Mouse (Mus musculus) left cerebral cortex, postnatal 36 days (tissue): ENCODE data around the gene Pold1. TPM values are rescaled to one million over a fixed set of nuclear protein-coding genes. Genes with fewer than 3 reads are reported as not detected.

Experiments
- DNase-seq, 2 experiments: peaks; one replicate each; pipeline ENCODE4 v3.0.0; 2021 to 2022; ENCODE audit warnings: low spot score in 2 of 2, mixed read lengths in 1 of 2
- intact Hi-C: fragments of 180-260 bp; cut with DNase I; formaldehyde crosslinking; loops from one replicate; pipeline ENCODE4 v1.15.1; 2025
- total RNA-seq, 2 experiments: library from RNA; stranded (reverse); gene quantifications; 2 replicates each; pipeline ENCODE4 v1.2.3; 2021

Gene Pold1
- total RNA-seq, 2 experiments from 2014 or later: 7.5 to 7.6 TPM

GRCm38 (mm10) chr7:44551301-44551700 lies 2.7 kb upstream of the Pold1 start:
- intact Hi-C loops: loop anchor here (2.0 kb wide), 1 partner anchor 50 kb away; no protein-coding TSS in a partner anchor
- DNase-seq: no peak

GRCm38 (mm10) chr7:44550409-44550678 lies 1.7 kb upstream of the Pold1 start:
- DNase-seq: no peak
- intact Hi-C loops: loop anchor here (2.0 kb wide), 1 partner anchor 50 kb away; no protein-coding TSS in a partner anchor

GRCm38 (mm10) chr7:44549621-44550408 lies 1.2 kb upstream of the Pold1 start:
- no peak for DNase-seq
- intact Hi-C loops: loop anchor here (2.0 kb wide), 1 partner anchor 49 kb away; no protein-coding TSS in a partner anchor

GRCm38 (mm10) chr7:44547725-44548124 lies 924 bp downstream of the Pold1 start:
- intact Hi-C loops: no loop called here
- DNase-seq: no peak

GRCm38 (mm10) chr7:44547041-44547440 lies 1.6 kb downstream of the Pold1 start:
- DNase-seq: no peak
- intact Hi-C loops: no loop called here

DNA sequence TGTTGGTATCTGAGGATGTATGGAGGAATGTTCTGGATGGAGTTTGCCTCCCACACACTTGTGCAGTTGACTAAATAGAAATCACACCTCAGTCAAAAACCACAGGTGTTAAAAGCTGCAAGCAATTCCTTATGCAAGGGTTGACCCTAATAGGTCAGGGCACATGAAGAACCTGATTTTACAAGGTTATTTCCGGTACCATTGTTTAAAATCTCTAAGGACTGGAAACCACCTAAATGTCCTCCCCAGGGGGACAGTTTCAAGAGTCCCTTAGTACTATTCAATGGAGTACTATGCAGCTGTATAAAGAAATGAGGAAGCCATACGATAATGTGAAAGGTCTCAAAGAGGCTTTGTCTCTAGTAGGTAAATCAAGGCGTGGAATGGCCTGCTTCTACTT lies 2.4 kb downstream of the Pold1 start:
- DNase-seq: no peak
- intact Hi-C loops: no loop called here

- no peak for DNase-seq
- intact Hi-C loops: no loop called here
These were observed 5.6 kb downstream of the Pold1 start for GRCm38 (mm10) chr7:44543071-44543470.

DNA sequence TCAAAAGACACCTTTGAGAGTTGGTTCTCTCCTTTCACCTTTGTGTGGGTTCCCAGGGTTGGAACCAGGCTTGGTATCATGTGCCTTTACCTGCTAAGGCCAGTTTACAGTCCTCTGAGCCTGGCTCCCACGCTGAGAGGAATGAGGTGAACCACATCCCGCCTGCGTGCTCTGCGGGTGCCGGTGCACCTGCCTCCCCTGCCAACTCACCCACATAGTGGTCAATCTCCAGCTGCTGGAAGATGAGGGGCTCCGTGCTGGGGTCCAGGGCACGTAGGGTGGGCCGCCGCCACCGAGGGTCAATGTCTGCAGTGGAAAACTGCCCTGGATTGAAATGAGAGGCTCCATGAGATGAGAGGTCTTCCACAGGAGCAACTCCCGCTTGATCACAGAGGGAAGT lies 6.1 kb downstream of the Pold1 start:
- intact Hi-C loops: no loop called here
- no peak for DNase-seq

- intact Hi-C loops: no loop called here
- DNase-seq: no peak
These were observed 9.7 kb downstream of the Pold1 start for GRCm38 (mm10) chr7:44538756-44539624.

GRCm38 (mm10) chr7:44537496-44537895 lies 11.2 kb downstream of the Pold1 start:
- no peak for DNase-seq
- intact Hi-C loops: no loop called here

- intact Hi-C loops: no loop called here
- no peak for DNase-seq
These were observed 11.6 kb downstream of the Pold1 start for GRCm38 (mm10) chr7:44537009-44537408.

GRCm38 (mm10) chr7:44536590-44536968 lies 12.1 kb downstream of the Pold1 start:
- peak; percentile 49 to 69 for DNase-seq

DNA sequence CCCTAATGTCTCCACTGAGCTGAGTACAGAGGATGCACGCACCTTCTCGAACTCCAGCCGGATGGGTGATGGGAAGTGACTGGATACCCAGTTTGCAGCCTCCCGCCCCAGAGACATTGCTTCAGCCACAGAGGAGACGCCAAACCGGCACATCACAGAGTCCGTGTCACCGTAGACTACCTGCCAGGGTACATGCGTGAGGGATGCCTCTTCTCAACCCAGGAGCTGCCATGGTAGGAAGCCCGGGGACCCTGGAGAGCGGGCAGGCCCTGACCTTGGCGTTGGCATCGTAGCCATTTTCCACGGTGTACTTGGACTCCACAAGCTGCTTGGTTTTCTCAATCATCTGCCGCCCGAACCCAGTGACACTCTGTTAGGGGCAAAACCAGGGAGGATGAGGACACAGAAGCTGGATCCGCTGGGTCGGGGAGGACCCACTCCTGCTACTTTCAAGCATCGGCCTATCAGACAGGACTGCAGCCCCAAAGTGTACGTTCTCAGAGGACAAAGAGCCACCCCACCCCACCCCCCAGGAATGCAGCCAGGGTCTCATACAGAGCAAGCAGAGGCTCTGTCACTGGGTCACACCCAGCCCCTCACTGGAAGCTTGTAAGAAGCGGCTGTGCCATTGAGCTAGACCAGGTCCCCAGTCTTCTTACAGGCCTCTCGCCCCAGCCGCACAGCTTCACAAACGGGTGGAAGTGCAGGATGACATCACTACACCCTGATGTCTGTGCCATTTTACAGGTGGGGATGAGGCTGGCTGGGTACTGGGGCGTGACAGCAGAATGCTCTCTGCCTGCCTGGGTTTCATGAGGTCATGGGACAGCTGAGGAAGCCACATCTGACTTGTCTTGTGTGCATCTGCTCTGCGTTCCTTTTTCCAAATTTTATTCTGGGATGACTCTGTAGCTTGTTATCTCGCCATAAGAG lies 12.7 kb downstream of the Pold1 start:
- intact Hi-C loops: no loop called here
- DNase-seq: no peak

More at GRCm38 (mm10) chr7:44536590-44536968, 12.1 kb downstream of the Pold1 start:
- intact Hi-C loops: no loop called here

GRCm38 (mm10) chr7:44534656-44535441 lies 13.8 kb downstream of the Pold1 start:
- intact Hi-C loops: no loop called here
- DNase-seq: no peak

- intact Hi-C loops: no loop called here
- DNase-seq: no peak
These were observed 14.4 kb downstream of the Pold1 start for GRCm38 (mm10) chr7:44534242-44534641.

DNA sequence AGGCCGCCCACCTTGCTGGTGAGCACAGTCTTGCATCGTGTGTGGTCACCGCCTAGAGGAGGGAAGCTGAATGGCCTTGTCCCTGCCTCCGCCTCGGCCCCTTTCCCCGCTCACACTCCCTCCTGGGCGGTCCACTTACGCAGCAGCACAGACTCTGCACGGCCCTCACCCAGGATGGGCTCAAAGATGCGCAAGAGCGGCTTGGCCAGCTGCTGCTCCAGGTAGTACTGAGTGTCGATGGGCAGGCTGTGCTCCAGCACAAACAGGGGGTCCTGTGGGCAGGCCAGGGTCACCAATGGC lies 15.0 kb downstream of the Pold1 start:
- DNase-seq: no peak
- intact Hi-C loops: no loop called here

DNA sequence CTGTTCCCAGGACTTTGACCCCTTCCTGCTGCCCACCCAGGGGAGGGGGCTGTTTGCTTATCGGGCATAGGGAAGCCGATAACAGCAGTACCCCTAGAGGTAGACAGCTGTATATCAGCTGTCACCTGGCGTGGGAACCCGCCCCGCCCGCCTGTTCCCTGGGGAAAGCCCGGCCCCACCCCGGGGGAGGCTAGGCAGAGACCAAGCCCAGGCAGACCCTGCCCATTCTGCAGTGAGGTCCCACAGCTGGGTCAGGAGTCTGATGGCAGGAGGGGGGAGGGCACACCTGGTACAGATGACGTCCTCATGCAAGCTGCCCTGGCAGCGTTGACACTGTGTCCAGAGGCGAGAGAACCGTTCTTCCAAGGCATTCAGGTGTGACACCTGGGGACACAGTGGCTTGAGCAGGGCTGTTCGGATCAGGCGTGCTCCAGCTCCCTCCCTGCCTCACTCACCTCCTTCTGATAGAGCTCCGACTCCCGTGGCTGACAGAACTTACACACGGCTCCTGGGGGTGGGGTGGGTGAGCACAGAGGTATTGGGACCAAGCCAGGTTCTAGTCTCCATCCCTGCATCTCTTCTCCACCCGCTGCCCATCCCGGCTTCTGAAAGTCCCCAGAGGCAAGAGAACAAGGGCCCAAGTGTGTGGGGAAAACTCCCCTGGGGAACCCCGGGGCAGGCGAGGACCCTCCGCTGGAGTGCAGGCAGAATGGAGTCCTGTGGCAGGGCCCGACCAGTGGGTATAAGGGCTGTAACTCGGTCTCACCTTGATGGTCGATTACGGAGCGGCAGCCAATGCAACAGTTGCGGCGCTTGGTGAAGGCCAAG lies 15.5 kb downstream of the Pold1 start:
- intact Hi-C loops: no loop called here
- DNase-seq: no peak

GRCm38 (mm10) chr7:44531946-44532732 lies 16.5 kb downstream of the Pold1 start, which contains the start of gene Spib:
Gene Spib (minus strand): TSS chr7:44532071.
- DNase-seq: no peak
- intact Hi-C loops: no loop called here
